Mouse (Mus musculus): ENCODE results near the gene Prodh2.
A peak's percentile ranks its signal among the peaks of the same experiment; 100 is the strongest.
"Not testable (repeated sequence)": the region's sequence is repeated elsewhere in the genome, so short reads cannot be mapped to it uniquely, and the experiment has no call there.

Prodh2 gene

GRCm38 (mm10) chr7:30493401-30493931 lies at the start of gene Prodh2:
Prodh2 (plus strand) TSS chr7:30493622.
- DNase-seq (ENCODE audit: low read depth, low spot score): no peak

- DNase-seq (ENCODE audit: low read depth, low spot score): peak; percentile 56
Observed at GRCm38 (mm10) chr7:30443696-30444095, 49.7 kb upstream of the Prodh2 start.

GRCm38 (mm10) chr7:30444154-30444970 lies 49.1 kb upstream of the Prodh2 start:
- DNase-seq (ENCODE audit: low read depth, low spot score): peak; percentile 53

GRCm38 (mm10) chr7:30444971-30445751 lies 48.3 kb upstream of the Prodh2 start, which contains the start of gene Aplp1:
Aplp1 (minus strand) TSS chr7:30445535.
- DNase-seq (ENCODE audit: low read depth, low spot score): peak; percentile 69

- no peak for DNase-seq (ENCODE audit: low read depth, low spot score)
Observed at GRCm38 (mm10) chr7:30450241-30450640, 43.2 kb upstream of the Prodh2 start.

GRCm38 (mm10) chr7:30453327-30453726 lies 40.1 kb upstream of the Prodh2 start:
- peak; percentile 38 for DNase-seq (ENCODE audit: low read depth, low spot score)

- DNase-seq (ENCODE audit: low read depth, low spot score): peak; percentile 82
Observed at GRCm38 (mm10) chr7:30453766-30454165, 39.7 kb upstream of the Prodh2 start.

GRCm38 (mm10) chr7:30454259-30454658 lies 39.2 kb upstream of the Prodh2 start:
- no peak for DNase-seq (ENCODE audit: low read depth, low spot score)

GRCm38 (mm10) chr7:30456487-30456886 lies 36.9 kb upstream of the Prodh2 start:
- DNase-seq (ENCODE audit: low read depth, low spot score): no peak

GRCm38 (mm10) chr7:30456911-30457628 lies 36.4 kb upstream of the Prodh2 start:
- DNase-seq (ENCODE audit: low read depth, low spot score): no peak

GRCm38 (mm10) chr7:30457629-30458330 lies 35.6 kb upstream of the Prodh2 start, which contains the start of the genes Kirrel2 and Nphs1:
Kirrel2 (minus strand) TSS chr7:30457690.
Nphs1 (plus strand) TSS chr7:30458315.
- DNase-seq (ENCODE audit: low read depth, low spot score): no peak

GRCm38 (mm10) chr7:30459484-30459883 lies 33.9 kb upstream of the Prodh2 start:
- DNase-seq (ENCODE audit: low read depth, low spot score): no peak

- DNase-seq (ENCODE audit: low read depth, low spot score): no peak
Observed at GRCm38 (mm10) chr7:30463568-30463967, 29.9 kb upstream of the Prodh2 start.

- DNase-seq (ENCODE audit: low read depth, low spot score): no peak
Observed at GRCm38 (mm10) chr7:30463996-30464395, 29.4 kb upstream of the Prodh2 start.

GRCm38 (mm10) chr7:30464816-30465300 lies 28.6 kb upstream of the Prodh2 start:
- DNase-seq (ENCODE audit: low read depth, low spot score): no peak

GRCm38 (mm10) chr7:30472411-30472810 lies 21.0 kb upstream of the Prodh2 start:
- DNase-seq (ENCODE audit: low read depth, low spot score): peak; percentile 52

GRCm38 (mm10) chr7:30474999-30475398 lies 18.4 kb upstream of the Prodh2 start:
- DNase-seq (ENCODE audit: low read depth, low spot score): no peak

- not testable (repeated sequence) for DNase-seq (ENCODE audit: low read depth, low spot score)
Observed at GRCm38 (mm10) chr7:30476136-30476535, 17.3 kb upstream of the Prodh2 start.

GRCm38 (mm10) chr7:30477415-30478381 lies 15.7 kb upstream of the Prodh2 start:
- DNase-seq (ENCODE audit: low read depth, low spot score): no peak
